Mouse (Mus musculus) mature B cell (primary cell): ENCODE data around the gene Dtx1.

Source experiments
- in situ Hi-C: fragments of 300-500 bp; cut with MboI; formaldehyde crosslinking; loops from 2 replicates; pipeline ENCODE4 v1.14.3; 2019

The Dtx1 gene

DNA sequence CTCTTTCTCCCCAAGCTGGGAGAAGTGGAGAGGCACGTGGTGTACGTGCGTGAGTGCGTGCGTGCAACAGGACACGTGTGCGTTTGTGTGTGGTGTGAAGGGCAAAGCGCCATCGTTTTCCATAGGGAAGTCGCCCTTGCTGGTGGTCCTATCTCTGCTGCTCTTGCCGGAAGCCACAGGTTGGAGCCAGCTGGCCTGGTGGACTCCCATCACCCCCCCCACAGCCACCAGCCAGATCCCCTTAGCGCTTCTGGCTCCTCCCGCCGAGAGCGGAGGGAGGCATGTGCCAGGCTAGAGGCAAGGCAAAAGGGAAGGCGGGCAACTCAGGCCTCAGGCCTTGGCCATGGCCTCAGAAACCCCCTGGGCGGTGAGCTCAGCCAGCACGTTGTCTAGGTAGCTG lies 30.8 kb downstream of the Dtx1 start:
- in situ Hi-C loops, result no loop called here

DNA sequence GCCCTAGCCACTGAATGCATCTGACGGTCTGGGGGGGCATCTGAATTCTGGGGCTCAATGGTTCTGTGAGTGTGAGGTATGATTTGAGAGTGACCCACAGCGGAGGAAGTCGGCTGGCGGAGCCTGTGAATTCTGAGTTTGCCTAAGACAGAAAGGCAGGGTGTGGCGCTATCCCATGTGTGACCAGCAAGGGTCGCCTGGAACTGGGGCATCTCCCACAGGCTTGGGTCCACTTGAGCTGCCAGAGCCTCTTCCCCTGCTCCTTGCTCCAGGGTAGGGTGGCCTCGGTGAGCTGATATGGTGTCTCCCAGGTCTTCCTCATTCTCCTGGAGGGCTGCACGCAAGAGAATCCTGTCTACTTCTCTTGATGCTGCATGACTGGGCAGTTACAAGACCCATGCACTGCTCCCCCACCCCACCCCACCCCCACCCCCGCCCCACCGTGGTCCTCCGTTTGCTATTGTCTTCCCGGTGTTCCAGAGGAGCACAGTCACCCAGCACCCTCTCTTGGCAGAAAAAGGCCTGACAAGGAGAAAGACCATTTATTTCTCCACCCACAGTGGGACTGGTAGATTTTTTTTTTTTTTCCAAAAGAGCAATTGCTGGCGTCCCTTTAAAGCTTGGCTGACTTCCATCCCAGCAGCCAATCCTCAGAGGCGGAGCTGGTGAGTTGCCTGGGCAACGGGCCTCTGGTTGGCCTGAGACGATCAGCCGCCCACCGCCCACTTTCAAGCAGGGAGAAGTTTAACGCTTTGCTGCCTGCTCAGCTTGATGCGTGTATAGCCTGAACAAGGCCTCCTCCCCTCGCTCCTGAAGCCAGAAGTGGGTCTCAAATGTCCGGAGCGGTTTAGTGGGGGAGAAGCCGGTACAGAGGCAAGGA lies 31.8 kb downstream of the Dtx1 start:
- in situ Hi-C loops, result loop anchor here (5.0 to 10.0 kb wide), 2 partner anchors 32 to 55 kb away; partner anchors contain the start of gene Dtx1

DNA sequence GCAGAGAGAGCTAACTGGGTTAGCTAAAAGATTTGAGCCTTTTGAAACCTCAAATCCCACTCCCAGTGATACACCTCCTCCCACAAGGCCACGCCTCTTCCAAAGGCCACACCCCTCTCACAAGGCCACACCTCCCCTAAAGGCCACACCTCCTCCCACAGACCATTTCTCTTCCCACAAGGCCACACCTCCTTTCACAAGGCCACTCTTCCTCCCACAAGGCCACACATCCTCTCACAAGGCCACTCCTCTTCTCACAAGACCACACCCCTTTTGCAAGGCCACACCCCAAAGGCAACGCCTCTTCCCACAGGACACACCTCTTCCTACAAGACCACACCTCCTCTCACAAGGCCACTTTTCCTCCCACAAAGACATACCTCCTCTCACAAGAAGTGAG lies 34.2 kb downstream of the Dtx1 start:
- in situ Hi-C loops, result loop anchor here (5.0 to 10.0 kb wide), 2 partner anchors 35 to 53 kb away; partner anchors contain the start of gene Dtx1

DNA sequence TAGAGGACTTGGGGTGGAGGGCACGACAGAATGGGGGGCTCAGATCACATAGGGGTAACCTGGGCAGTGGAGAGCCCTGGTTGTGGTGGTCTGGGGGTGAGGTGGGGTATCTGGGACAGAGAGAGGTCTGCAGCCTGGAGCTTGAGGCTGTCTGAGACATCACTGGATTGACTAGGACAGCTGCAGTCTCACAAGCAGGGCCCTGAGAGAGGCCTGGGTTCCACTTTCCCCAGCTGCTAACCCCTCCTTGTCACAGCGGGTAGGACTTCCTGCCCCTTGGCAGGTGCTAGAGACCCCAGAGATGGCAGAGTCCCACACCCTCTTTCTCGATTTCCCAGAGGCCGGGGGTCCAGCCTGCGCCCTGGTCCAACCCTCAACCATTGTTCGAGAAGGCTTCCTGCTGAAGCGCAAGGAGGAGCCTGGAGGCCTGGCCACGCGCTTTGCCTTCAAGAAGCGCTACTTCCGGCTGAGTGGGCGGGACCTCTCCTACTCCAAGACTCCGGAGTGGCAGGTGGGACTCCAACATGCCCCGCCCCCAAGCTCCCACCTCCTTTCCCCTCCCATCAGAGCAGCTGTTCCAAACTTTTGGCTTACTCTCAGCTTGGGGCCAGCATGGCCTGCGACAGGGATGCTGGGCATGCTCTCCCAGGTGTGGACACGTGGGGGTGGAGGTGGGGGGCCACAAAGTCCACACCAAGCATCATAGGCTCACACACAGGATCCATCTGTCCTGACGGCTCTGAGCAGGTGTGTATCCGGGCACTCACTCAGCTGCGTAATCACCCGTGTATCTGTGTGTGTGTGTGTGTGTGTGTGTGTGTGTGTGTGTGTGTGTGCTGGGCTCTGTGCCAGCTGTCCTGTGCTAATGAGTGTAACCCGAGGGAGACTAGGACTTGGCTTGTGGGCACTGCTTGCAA lies 37.2 kb downstream of the Dtx1 start:
- in situ Hi-C loops, result loop anchor here (5.0 to 10.0 kb wide), 2 partner anchors 38 to 50 kb away; partner anchors contain the start of gene Dtx1

DNA sequence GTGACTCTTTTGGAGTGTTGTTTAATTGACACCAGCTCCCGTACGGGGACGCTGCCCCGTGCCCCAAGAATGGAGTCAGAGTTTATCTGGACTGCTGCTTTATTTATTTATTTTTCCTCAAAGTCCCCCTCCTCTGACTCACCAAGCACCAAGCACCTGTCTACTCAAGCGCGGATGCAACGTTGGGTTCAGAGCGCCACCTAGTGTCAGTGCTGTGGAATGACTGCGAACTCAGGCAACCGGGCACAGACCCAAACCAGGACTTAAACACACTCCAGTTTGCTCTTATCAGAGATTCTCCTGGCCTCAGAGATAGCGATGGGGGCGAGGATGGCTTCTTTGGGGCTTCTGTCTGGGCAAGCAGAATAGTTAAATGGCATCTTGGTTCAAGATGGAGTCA lies 38.1 kb downstream of the Dtx1 start:
- in situ Hi-C loops, result loop anchor here (10.0 kb wide), 1 partner anchor 49 kb away; no protein-coding TSS in a partner anchor

DNA sequence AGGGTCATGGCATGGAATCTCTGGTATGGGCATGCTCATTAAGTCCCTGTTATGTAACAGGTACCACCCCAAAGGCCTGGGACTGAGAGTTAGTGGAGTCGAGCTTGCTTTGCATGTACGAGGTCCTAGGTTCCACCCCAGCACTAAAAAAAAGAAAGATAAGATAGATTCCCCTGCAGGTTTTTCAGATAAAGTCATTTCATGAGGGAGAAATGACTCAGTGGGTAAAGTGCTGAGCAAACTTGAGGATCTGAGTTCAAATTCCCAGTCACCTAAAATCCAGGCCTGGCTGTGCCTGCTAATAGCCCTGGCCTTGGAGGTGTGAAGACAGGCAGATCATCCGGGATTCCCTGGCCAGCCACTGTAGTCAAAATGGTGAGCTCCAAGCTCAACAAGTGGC lies 39.9 kb downstream of the Dtx1 start:
- in situ Hi-C loops, result loop anchor here (10.0 kb wide), 1 partner anchor 47 kb away; no protein-coding TSS in a partner anchor

DNA sequence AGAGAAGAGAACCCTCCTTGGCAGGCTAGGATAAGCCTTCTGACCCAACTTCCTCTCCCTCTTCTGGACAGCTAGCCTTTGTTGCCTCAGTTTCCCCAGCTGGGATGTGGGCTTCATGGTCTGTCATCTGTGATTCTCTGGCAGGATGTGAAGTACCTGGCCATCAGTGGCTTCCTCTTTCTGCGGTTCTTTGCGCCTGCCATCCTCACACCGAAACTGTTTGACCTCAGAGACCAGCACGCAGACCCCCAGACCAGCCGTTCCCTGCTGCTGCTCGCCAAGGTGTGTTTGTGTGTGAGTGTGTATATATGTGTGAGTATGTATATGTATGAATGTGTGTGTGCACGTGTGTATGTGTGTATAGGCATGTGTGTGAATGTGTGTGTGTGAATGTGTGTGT lies 41.6 kb downstream of the Dtx1 start:
- in situ Hi-C loops, result loop anchor here (10.0 kb wide), 1 partner anchor 45 kb away; no protein-coding TSS in a partner anchor

DNA sequence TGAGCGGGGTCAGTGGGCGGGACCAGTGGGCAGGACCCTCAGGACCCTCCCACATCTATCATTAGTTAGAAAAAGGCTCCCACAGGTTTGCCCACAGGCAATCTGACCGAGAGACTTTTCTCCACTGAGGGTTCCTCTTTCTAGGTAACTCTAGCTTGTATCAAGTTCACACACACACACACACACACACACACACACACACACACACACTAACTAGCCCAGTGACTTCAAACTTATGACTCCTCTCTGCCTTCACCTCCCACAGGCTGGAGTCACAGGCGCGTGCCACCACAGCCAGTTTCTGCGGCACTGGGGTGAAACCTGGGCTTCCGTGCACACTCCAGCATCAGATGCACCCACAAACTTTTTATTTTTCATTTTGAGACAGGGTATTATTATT lies 43.0 kb downstream of the Dtx1 start:
- in situ Hi-C loops, result no loop called here

DNA sequence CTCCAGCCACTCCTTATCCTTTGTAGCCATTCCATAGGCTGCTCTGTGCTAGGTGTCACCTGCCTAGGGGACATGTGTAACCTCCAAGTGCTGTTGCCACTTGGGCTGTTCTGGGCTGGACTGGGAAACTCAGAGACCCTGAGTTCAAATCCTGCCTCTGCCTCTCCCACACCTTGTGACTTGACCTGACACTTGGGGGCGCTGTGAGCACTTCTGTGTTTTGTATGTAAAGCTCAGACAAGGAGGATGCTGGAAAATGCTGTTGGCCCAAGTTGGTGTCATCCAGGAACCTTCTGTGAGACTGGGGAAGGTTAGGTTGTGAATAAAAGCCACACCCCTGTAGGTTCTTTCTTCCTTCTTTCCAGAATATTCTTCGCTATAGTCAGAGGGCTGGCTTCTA lies 46.8 kb downstream of the Dtx1 start:
- in situ Hi-C loops, result no loop called here

DNA sequence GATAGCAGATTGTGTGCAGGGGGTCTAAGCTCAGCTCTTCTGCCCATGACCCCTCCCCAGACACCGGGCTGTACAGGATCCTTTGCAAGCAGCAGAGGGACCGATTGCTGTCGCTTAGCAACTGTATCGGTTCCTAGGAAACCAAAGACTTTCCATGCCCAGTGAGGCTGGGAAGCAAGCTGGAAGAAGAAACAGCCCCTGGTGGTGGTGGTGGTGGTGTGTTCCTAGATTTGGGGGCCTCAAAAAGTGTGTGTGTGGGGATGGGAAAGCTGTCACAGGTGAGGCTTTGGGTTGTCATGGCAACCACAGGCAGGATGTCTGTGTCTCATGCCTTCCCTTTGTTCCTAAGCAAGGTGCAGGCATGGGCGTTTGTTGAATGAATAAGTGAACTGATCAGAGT lies 50.9 kb downstream of the Dtx1 start:
- in situ Hi-C loops, result no loop called here

DNA sequence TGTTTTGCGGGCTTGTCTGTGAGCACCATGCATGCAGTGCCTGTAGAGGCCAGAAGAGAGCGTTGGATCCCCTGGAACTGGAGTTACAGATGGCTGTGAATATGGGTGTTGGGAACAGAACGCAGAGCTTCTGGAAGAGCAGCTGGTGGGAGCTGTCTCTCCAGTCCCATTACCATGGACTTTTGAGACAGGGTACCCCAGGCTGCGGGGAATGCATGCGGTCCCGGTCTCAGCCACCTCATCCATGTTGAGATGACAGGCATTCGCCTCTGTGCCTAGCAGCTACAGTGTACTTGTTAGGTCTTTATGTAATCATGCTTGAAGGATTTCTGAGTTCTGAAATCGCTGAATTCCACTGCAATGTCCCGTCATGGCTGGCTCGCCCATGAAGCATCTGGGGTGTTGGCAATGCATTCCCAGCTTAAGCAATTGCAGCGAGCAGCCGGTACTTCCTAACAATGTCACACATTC lies 55.4 kb downstream of the Dtx1 start:
- in situ Hi-C loops, result no loop called here

DNA sequence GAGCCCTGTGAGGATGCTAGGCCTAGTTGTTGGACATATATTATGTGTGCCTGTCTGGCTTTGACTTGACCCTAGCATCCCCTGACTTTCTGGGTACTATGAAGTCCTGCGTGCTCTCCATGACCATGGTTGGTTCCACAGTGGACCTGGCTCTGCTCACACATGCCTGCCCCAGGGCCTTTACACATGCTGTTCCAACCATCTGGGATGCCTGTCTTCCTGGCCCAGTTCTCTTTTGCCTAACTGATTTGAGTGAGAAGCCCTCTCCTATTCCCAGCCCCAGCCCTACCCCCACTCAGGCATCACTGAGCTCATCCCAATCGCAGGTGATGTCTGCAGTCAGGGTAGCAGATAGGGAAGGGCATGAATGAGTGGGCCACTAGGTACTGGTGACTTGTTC lies 57.9 kb downstream of the Dtx1 start:
- in situ Hi-C loops, result loop anchor here (5.0 kb wide), 1 partner anchor 37 kb away; no protein-coding TSS in a partner anchor

DNA sequence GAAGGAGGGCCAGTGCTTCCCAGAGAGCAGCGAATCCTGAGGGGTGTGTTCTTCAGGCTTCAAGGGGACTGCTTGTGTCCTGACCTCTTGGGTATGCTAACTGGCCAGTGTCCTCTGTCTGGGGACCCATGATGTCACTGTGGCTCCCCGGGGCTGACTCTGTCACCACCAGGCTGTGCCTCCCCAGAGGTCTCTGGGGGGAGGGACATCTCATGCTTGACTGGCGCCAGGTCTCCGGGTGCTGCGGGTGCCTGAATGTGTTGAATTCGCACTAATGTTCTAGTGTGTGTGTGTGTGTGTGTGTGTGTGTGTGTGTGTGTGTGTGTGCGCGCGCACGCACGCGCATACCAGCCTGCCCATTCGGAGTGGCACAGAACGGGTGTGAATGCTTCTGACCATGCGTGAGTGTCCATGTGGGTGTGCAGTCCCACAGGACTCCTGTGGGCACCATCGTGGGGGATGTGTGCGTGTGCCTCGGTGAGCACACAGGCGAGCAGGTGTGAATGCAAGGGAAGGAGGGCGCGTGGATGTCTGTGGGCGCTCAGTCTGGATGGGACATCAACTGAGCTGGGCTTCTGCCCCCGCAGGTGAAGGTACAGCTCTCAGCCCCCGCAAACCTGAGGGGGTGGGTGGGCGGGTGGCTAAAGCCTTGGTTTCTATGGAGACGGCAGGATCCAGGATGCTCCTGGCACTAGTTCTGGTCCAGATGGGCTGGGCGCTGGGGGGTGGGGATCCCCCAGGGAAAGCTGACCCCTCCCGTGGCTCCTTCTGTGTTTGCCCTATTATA lies 58.6 kb downstream of the Dtx1 start:
- in situ Hi-C loops, result loop anchor here (5.0 kb wide), 1 partner anchor 36 kb away; no protein-coding TSS in a partner anchor

DNA sequence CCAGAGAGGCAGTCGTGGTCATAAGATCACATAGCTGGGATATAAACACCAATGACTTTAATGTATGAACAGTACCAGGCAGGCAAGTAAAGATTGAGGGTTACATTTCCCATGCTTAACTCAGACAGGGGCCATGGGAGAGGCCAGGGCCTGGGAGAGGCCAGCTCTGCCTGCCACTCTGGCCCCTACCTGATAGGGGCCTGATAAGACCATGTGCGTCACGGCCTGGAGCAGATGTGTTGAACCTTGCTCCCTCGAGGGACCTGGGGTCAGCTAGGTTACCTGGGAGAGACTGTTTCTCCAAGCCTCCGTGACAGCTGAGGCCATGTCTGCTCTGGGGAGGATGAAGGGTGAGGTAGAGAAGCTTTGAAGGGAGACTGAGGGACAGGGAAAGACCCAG lies 60.5 kb downstream of the Dtx1 start:
- in situ Hi-C loops, result loop anchor here (5.0 kb wide), 1 partner anchor 34 kb away; no protein-coding TSS in a partner anchor

DNA sequence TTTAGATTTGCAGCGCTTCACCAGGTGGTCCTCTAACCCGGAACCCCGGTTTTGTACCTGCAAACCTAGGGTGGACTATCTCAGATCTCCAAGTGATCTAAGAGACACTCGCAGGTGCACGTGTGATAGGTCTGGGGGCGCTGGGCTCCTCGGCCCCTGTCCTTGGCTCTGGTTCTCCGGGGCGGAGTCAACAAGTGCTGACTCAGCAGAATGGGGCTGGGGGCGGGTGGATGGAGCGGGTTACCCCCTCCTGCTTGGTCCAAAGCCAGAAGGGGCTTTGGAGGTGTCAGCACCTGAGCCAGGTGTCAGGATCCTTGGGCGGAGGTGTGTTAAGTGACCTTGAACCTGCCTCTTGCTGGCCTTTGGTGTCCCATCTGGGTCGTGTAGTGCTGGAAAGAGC lies 61.8 kb downstream of the Dtx1 start:
- in situ Hi-C loops, result loop anchor here (5.0 kb wide), 1 partner anchor 33 kb away; no protein-coding TSS in a partner anchor

DNA sequence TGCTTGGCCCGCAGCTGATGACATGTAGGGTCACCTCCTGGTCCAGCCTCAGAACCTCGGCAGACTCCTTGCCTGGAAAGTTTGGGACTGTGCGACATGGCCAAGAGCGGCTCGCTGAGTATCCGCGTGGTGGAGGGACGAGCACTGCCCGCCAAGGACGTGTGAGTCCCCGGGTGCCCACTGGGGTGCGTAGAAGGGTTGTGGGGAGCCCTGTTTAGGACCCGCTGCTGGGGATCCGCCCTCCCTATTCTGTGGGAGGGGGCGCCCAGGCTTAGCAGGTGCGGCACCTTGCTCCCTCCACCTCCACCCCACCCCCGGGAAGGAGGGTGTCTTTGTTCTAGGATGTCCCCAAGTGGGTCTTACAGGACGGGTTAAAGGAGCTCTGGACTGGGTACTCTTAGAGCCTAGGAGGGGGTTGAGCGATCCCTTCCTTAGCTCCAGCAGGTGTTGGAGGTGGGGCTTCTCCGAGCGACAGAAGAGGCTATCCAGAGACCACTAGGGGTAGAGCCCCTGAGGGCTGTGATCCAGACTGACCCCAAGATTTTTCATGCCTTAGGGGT lies 62.3 kb downstream of the Dtx1 start:
- in situ Hi-C loops, result no loop called here

DNA sequence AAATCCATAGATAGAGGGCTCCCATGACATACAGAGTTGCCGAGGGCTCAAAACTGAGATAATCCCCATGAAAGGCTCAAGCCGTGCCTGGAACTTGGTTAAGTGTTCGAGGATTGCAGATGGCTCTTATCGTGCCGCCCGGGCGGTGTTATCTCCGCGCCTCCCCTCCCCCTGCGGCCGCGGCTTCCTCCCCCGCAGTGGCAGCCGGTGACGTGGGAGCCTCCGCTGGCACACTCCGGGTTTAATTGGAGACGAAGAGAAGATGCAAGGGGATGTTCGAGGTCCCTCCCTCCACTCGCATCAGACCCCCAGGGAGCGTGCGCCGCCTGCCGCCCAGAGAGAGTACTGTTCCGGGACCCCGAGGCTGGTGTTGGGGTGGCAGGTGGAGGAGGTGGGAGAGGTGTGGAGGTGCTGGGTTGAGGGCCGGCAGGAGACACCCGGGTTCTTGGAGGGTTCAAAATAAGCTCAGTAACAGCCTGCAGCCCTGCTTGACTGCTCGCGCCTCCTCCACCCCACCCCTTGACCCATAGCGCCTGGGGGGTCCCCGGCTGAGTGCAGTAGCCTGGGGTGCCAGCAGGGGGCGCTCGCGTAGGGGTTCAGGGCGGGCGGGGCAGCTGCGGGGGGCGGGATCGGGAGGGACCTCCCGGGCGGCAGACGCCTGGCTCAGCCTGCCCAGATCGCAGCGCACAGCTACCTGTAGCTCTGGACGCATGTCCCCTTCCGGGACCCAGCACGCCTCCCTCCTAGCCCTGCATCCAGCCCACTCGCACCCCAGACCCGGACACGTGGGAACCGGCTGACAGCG lies 63.0 kb downstream of the Dtx1 start, which contains the start of gene Rasal1:
TSS of gene Rasal1 (plus strand) at position 244 of the 805 bp plus-strand sequence.
- in situ Hi-C loops, result no loop called here

DNA sequence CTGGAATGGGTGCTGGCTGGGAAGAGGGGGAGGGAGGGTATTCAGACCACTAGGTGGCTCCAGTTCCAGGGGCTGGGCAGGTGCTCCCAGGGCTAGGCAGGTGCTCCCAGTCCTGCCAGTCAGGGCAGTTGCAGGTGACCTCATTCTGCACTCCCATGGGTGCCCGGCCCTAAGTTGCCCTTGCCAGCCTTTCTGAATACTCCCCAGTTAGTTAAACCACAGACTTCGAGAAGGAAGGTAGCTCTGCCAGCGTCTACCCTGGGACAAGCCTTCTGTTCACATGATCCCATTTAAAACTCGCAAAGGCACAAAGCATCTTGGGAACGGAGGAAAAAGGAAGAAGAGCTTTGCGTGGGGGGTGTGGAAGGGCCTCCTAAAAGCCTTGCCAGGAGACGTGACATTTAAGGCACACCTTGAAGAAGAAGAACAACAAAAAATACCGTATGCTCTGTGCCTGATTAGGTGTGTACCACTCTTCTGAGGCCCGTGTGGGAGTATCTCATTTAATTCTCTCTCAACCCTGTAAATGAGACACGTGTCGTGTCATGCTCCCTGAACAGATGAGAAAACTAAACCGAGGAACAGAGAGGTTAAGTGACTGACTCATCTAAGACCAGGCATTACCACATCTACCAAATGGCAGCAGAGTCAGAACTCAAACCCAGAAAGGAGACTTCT lies 63.8 kb downstream of the Dtx1 start:
- in situ Hi-C loops, result no loop called here

DNA sequence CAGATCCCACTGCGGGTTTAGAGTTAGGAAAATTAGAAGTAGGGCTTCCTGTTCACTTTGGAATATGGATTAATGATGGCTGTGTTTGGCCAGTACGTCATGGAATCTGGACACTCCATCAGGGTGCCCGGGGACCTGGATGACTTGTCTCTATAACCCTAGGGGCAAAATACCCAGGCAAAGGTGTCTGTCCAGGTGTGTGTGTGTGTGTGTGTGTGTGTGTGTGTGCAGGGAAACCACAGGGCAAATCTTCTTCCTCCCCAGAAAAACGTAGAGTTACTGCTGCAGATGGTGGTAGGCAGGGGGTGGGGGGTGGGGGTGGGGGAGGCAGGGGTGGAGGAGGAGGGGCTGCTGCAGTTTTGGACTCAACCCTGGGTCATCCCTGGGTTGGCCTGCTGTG lies 64.4 kb downstream of the Dtx1 start:
- in situ Hi-C loops, result no loop called here
